Mouse (Mus musculus): ENCODE measurements at regions not wholly inside any gene's neighbourhood (a gene's known extent, or its start where the extent isn't known, plus 50 kb on each side); places are given as distances from the start of the nearest gene placed in this dataset.

GRCm38 (mm10) chrX:123978691-123979090 is 157.1 kb downstream of the Vmn2r121 start:
- peak in 1 of 2 experiments; percentile 0 for DNase-seq (ENCODE audit: low spot score in 2 of 2)

All from cerebellum, postnatal 4 days (tissue).